Mouse (Mus musculus) spleen, adult 2 months (tissue): ENCODE measurements at regions not wholly inside any gene's neighbourhood (a gene's known extent, or its start where the extent isn't known, plus 50 kb on each side); places are given as distances from the start of the nearest gene placed in this dataset.

ENCODE experiments used
- CTCF ChIP-seq: fragments of 200-500 bp; IDR thresholded peaks from 2 replicates; pipeline ENCODE4 v1.5.1; 2011; ENCODE audit warnings: mild to moderate bottlenecking, inconsistent platforms; ENCODE audit not compliant: insufficient read depth, insufficient read length, insufficient replicate concordance; ENCODE audit errors: extremely low read depth
- POLR2A ChIP-seq: fragments of 200-500 bp; IDR thresholded peaks from 2 replicates; pipeline ENCODE4 v1.6.1; 2011; ENCODE audit warnings: low read depth, low read length, inconsistent platforms

DNA sequence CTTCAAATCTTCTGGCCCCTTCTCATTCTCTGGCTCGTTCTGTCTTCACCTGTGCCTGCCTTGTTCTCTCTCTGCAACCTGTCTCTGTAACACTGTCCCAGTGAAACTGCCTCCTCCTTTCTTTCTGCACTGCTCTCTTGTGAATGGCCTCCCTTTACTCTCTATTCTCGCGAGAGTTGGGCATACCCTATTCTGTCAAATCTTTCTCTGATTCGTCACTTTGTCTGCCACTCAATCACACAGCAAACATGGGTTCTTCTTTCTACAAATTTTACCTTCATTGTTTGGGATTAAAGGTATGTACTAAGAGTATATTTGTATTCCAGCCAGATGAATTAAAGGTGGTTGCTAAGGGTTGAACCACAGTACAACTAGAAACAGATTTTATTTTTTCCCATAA, 54.6 kb upstream of the Slc6a6 start:
- no peak for TF ChIP-seq CTCF
- no peak for TF ChIP-seq POLR2A
